Mouse (Mus musculus) cortical plate, adult 2 months (tissue): ENCODE measurements around the gene Nudt17.

Source experiments
- CTCF ChIP-seq: fragments of 200-500 bp; IDR thresholded peaks from 2 replicates; pipeline ENCODE4 v1.5.1; 2011; ENCODE audit warnings: mild to moderate bottlenecking, control low read depth, low read length; ENCODE audit not compliant: insufficient read depth; ENCODE audit errors: extremely low read depth
- POLR2A ChIP-seq: fragments of 200-500 bp; IDR thresholded peaks from 2 replicates; pipeline ENCODE4 v1.6.1; 2011; ENCODE audit warnings: mild to moderate bottlenecking, low read length, control low read depth; ENCODE audit not compliant: insufficient read depth; ENCODE audit errors: extremely low read depth

DNA sequence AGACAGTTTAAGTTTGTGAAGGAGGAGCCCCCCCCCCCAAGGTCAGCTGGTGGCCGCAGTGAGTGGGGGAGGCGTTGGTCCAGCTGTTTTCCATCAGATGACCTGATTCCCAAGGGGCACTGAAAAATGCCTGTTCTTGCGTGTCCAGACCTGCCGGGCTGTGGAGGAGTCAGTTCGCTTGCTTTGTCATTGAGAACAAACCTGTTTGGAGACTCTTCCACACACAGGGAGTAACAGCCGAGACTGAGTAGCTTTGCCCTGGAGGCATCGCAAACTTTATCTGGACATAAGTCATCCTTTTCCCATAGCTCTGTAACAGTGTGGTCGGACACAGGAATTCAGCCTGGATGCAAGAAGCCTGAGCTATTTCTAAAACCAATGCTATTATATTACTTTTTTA lies 33.9 kb downstream of the Nudt17 start:
- TF ChIP-seq POLR2A (no peak), CTCF (no peak)
